Mouse (Mus musculus): ENCODE data around the gene Pmepa1.

- TF ChIP-seq CTCF (IDR thresholded peaks at IDR 0.05; ENCODE audit: low read depth), result no peak
- no peak for TF ChIP-seq EP300 (IDR thresholded peaks at IDR 0.05; ENCODE audit: low read depth)
Measured at GRCm38 (mm10) chr2:173265468-173266265, 10.7 kb downstream of the Pmepa1 start.
